Mouse (Mus musculus): Measurements from ENCODE around the gene Pth2. TPM values are rescaled to one million over a fixed set of nuclear protein-coding genes. Genes with fewer than 3 reads are reported as not detected.
A peak's percentile ranks its signal among the peaks of the same experiment; 100 is the strongest.

The Pth2 gene
- not detected in 2 replicates for polyA plus RNA-seq (2012)

- no peak for TF ChIP-seq GATA1 (IDR thresholded peaks at IDR 0.05; ENCODE audit: low read length)
These were observed at the start of gene Pth2 for GRCm38 (mm10) chr7:45180896-45181477. Gene Pth2, plus strand, starts transcription at chr7:45180995.

GRCm38 (mm10) chr7:45131850-45132249 is 48.9 kb upstream of the Pth2 start:
- no peak for TF ChIP-seq GATA1 (IDR thresholded peaks at IDR 0.05; ENCODE audit: low read length)

DNA sequence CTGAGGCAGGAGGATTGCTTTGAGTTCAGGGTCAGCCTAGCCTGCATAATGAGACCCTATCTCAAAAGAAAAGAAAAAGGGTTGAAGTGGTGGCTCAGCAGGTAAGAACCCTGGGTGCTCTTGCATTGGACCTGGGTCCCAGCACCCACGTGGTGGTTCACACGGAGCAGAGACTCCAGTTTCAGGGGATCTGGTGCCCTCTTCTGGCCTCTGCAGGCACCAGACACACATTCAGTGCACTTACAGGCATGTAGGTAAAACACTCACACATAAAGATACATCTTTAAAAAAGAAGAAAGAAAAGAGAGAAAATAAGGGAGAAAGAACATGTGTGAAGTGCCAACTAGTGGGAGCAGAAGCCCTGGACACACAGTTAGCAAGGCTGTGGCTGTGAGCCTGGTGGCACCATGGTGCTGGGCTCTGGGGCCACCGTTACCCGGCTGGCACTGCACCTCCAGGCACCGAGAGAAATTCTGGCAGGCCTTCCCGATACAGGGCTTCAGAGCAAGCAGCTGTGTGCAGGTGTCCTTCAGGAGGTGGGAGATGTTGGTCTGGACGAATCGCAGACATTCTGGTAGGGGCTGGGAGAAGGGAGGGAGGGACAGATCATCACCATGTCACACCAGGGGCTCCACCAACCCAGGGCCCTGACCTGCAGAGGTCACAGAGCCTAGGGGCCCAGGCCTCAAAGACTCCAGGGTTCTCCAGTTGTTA is 47.2 kb upstream of the Pth2 start:
- TF ChIP-seq GATA1 (IDR thresholded peaks at IDR 0.05; ENCODE audit: low read length) = no peak

DNA sequence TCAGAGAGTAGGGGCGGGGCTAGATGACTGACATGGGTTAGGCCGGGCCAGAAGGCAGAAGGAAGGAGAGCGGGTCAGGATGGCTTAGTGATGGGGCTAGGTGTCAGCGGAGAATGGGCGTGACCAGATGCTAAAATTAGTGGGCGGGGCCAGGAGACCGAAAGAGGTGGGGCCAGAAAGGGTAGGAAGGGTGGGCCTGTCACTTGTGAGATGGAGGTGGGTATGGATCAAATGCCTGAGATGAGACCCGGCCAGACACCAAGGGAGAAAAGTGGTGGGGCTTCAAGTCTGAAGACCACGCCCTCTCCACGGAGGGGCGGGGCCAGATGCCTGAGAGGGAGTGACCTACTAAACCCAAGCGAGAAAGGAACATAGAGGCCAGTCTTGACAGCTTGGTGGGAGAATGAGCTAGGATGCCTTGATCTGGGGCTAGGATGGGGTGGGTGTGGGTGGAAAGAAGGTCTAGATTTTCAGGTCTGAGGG is 46.2 kb upstream of the Pth2 start:
- no peak for TF ChIP-seq GATA1 (IDR thresholded peaks at IDR 0.05; ENCODE audit: low read length)

- peak; percentile 81 for TF ChIP-seq GATA1 (IDR thresholded peaks at IDR 0.05; ENCODE audit: low read length)
These were observed 45.4 kb upstream of the Pth2 start for GRCm38 (mm10) chr7:45135370-45135769.

GRCm38 (mm10) chr7:45135993-45136567 is 44.7 kb upstream of the Pth2 start, which contains the start of the genes Gm45713 and Flt3l:
Gene Gm45713, minus strand, starts transcription at chr7:45136231.
Gene Flt3l, minus strand, starts transcription at chr7:45136432.
- TF ChIP-seq GATA1 (IDR thresholded peaks at IDR 0.05; ENCODE audit: low read length) = no peak

DNA sequence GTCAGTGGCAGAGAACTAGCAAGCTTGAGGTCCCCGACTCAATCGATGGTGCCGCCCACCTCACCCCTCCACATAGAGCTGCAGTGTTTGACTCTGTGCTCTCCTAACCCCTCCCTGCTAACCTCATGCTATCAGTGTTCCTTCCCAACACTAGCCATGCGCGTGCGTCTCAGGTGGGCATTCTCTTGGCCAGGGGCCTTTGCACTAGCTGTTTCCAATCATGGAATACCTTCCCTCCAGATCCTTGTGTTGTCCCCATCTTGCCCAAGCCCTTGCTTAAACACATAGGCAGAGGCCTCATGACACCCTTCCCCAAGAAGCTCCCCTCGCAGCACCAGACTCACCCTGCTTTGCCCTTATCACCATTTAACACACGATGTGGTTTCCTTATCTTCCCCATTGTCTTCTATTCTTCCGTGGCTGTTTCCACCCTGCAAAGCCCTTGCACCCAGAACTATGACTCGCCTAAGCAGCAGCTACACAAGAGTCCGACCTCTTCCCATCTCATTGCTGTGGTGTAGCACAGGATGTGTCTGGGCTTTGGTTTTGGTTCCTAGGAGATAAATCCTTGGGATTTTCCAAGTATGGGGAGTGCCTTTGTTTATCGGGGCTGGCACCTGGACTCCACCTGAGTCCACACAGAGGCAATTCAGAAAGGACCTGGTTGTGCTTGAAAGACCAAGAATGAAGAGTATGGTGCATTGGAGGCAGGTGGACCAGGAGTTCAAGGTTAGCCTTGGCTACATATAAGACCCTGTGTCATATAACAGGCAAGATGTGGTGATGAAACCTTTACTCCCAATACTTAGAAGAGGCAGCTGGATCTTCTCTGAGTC is 43.4 kb upstream of the Pth2 start:
- peak; percentile 97 for TF ChIP-seq GATA1 (IDR thresholded peaks at IDR 0.05; ENCODE audit: low read length)

DNA sequence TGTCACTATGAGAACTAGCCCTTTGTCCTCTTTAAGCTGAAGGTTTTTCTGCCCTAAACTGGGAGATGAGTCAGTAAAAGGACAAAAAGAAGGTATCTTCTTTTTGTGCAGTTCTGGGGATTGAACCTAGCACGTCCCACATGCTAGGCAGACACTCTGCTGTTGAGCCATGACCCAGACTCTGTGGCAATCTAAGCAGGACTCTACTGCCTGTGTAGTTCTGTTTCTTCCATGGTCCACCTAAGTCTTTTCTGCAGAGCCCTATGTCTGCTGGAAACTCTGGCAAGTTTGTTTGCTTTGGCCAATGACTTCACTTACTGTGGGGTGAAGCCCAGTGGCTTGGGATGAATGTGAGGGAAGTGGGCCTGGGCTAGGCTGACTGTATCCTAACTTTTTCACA is 42.4 kb upstream of the Pth2 start:
- TF ChIP-seq GATA1 (IDR thresholded peaks at IDR 0.05; ENCODE audit: low read length) = no peak

DNA sequence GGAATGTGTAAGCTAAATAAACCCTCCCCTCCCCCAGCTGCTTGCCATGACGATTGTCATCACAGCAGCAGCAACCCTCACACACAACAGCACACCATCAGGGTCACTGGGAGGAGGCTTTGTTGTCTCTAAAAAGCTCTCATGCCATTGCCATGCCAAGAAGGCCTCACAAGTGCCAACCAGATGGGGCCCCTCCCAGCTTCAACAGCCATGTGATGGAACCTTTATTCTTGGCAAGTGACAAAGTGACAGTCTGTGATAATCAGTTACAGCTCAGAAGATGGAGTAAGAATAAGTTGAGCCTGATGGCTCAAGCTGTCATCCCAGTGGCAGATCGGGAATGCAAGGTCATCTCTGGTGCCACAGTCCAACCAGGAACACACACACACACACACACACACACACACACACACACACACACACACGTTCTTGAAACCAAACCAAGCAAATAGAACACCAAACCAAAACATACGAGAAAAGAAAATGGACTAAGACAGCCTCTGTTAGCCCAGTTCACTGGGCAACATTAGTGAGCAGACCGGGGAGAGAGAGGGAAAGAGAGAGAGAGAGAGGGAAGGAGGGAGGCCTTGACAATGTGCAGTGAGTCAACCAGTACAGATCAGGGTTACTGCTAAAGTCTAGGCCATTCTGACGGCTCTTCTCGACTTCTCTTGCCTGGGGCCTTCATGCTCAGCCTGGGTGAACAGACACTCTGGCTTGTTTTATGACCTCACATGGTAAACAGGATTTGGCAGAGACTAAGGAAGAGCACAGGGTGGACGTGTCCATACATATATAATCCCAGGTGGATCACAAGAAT is 40.7 kb upstream of the Pth2 start:
- no peak for TF ChIP-seq GATA1 (IDR thresholded peaks at IDR 0.05; ENCODE audit: low read length)

- TF ChIP-seq GATA1 (IDR thresholded peaks at IDR 0.05; ENCODE audit: low read length) = no peak
These were observed 39.5 kb upstream of the Pth2 start for GRCm38 (mm10) chr7:45141319-45141718.

DNA sequence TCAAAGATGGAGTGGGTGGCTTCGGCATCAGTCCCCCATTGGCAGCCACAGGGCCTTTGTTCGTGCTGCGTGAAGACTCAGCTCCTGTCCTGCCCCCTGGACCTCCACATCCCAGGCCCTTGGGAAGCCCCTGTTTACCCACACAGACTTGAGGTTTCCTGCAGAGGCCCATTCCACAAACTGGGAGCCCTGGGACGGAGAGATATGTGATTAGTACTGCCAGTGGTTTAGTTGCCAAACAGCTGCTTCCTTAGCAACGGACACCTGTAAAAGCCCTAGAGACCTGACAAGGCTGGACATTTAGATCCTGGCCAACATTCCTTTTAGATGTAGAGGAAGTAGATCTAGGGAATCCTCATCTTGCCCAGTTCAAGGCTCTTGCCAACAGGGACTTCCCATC is 38.9 kb upstream of the Pth2 start:
- no peak for TF ChIP-seq GATA1 (IDR thresholded peaks at IDR 0.05; ENCODE audit: low read length)

GRCm38 (mm10) chr7:45144368-45145174 is 36.2 kb upstream of the Pth2 start:
- TF ChIP-seq GATA1 (IDR thresholded peaks at IDR 0.05; ENCODE audit: low read length) = no peak

DNA sequence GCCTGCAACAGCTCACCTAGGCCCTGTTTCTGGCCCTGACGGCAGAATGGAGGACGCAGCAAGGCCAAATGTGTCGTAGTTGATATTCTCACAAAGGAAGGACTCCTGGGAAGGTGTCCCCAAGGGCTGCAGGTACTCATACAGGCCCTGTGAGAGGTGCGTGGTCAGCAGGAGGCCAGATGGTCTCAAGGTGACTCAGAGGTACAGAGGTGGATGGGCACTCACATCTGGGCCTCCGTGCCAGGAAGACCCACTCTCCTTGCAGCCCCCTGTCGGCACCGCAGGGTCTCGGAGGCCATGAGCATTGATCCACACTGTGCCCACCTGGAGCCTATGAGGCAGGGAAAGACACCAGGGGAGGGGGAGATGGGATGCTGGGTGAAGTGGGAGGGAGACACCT is 35.3 kb upstream of the Pth2 start:
- no peak for TF ChIP-seq GATA1 (IDR thresholded peaks at IDR 0.05; ENCODE audit: low read length)

- TF ChIP-seq GATA1 (IDR thresholded peaks at IDR 0.05; ENCODE audit: low read length) = no peak
These were observed 33.5 kb upstream of the Pth2 start for GRCm38 (mm10) chr7:45147267-45147666.
